Mouse (Mus musculus) bone marrow, adult 2 months (tissue): ENCODE measurements around the gene Meltf.

Experiments
- CTCF ChIP-seq: fragments of 200-500 bp; IDR thresholded peaks from 2 replicates; pipeline ENCODE4 v1.5.1; 2011; ENCODE audit warnings: low read length, control low read depth; ENCODE audit not compliant: control insufficient read depth, insufficient read depth
- POLR2A ChIP-seq: fragments of 200-500 bp; IDR thresholded peaks from 2 replicates; pipeline ENCODE4 v1.6.1; 2011; ENCODE audit warnings: low read depth, mild to moderate bottlenecking, control low read depth, low read length, borderline replicate concordance; ENCODE audit not compliant: control insufficient read depth

- no peak for TF ChIP-seq POLR2A
- TF ChIP-seq CTCF, result peak; percentile 85
These were observed 54.5 kb downstream of the Meltf start for GRCm38 (mm10) chr16:31932840-31933697.
